Comparison of ENCODE assay signal across 8 mouse cellular contexts in genomic region chr5:3596399-3596766, GRCm38 (mm10). TPM values are rescaled to one million over a fixed set of nuclear protein-coding genes. Genes with fewer than 3 reads are reported as not detected.
A peak's percentile ranks its signal among the peaks of the same experiment; 100 is the strongest.
DNase-seq lines count a peak whose midpoint lies in the region; ATAC-seq and TF ChIP-seq lines count a peak whose summit lies in the region.

Gene Rbm48, minus strand, starts transcription at chr5:3596585.

- WGBS in lung, embryonic 15.5 days = under 1% methylated on average over 31 of the region's 31 CpGs
- WGBS in thymus, adult 2 months = under 1% methylated on average over 31 of the region's 31 CpGs

- peak within 1 kb of the TSS; percentile 86 for H3K4me3 ChIP-seq in lung, embryonic 15.5 days
- peak within 1 kb of the TSS; percentile 80 for H3K4me3 ChIP-seq in thymus, adult 2 months (ENCODE audit: control insufficient read depth, insufficient read depth, low read length)

- peaks cover 13% of the 10 kb centered on the region for H3K4me1 ChIP-seq in lung, embryonic 15.5 days
- peaks cover 4% of the 10 kb centered on the region for H3K4me1 ChIP-seq in thymus, adult 2 months (replicated peaks; ENCODE audit: control insufficient read depth, insufficient read depth, low read length)

- peak; percentile 86 for DNase-seq in Muller cell, postnatal 12 days (ENCODE audit: inconsistent ontology term)
- DNase-seq in cerebellum, adult 9-10 months = peak; percentile 85
- peak; percentile 50 for DNase-seq in layer of hippocampus, adult 9-10 months (ENCODE audit: low spot score)
- DNase-seq in ovary, adult 18-20 months (ENCODE audit: low spot score) = peak; percentile 65
- peak; percentile 83 for DNase-seq in thymus, adult 2 months

- no peak for TF ChIP-seq POLR2A in thymus, adult 2 months (IDR thresholded peaks at IDR 0.05; ENCODE audit: control insufficient read depth, extremely low read depth, insufficient read depth, low read length, poor library complexity)

- H3K9me3 ChIP-seq in lung, embryonic 15.5 days = no peaks in the 10 kb centered on the region

- peak within 1 kb of the TSS; percentile 74 for H3K27ac ChIP-seq in lung, embryonic 15.5 days
- H3K27ac ChIP-seq in thymus, adult 2 months (ENCODE audit: control insufficient read depth, insufficient read depth, low read length) = peak within 1 kb of the TSS; percentile 19; the same call in 1 of the 2 replicates

- H3K4me2 ChIP-seq in lung, embryonic 15.5 days = peak within 1 kb of the TSS; percentile 73

- peaks cover 14% of the 10 kb centered on the region for H3K36me3 ChIP-seq in lung, embryonic 15.5 days
- H3K36me3 ChIP-seq in thymus, adult 2 months (ENCODE audit: control insufficient read depth, insufficient read depth, low read length) = peaks cover under 1% of the 10 kb centered on the region; the same call in 1 of the 2 replicates

- ATAC-seq in frontal cortex, adult (ENCODE audit: low TSS enrichment) = peak; percentile 89
- ATAC-seq in hematopoietic stem cell, adult 5-6 weeks (replicated peaks in 1 of 2; ENCODE audit: insufficient read depth in 1 of 2, low FRiP score in 2 of 2, low TSS enrichment in 1 of 2, low read depth in 1 of 2, poor library complexity in 2 of 2, severe bottlenecking in 2 of 2) = peak; percentile 77 to 88
- peak; percentile 83 for ATAC-seq in lung, embryonic 15.5 days (ENCODE audit: borderline replicate concordance, extremely low read depth, low FRiP score, low TSS enrichment)

- H3K27me3 ChIP-seq in lung, embryonic 15.5 days = no peaks in the 10 kb centered on the region
- no peaks in the 10 kb centered on the region for H3K27me3 ChIP-seq in thymus, adult 2 months (ENCODE audit: control insufficient read depth, insufficient read depth, low read length)

- TF ChIP-seq CTCF in thymus, adult 2 months (IDR thresholded peaks at IDR 0.05; ENCODE audit: borderline replicate concordance, control insufficient read depth, extremely low read depth, insufficient read depth, low read length, poor library complexity) = peak; percentile 33; the same call in 1 of the 2 replicates

- H3K9ac ChIP-seq in lung, embryonic 15.5 days = peak within 1 kb of the TSS; percentile 68

RNA-seq across cellular contexts. Expression of gene Rbm48, which starts in this region (rescaled TPM):
- total RNA-seq in hematopoietic stem cell, adult 5-6 weeks (2017) = 35.8 and 43.6 TPM in 2 replicates
- polyA plus RNA-seq in lung, embryonic 15.5 days (2015; fragmentation: Nextera tagmentation; extraction: Ambion mirVana) = 12.4 and 13.9 TPM in 2 replicates
- 8.9 and 9.7 TPM in 2 replicates for polyA plus RNA-seq in thymus, adult 2 months (2012; rRNA removed)

Comparison
In these comparisons a context has a peak if more than half of its experiments do, and no peak if none do; other contexts are left out.
1. Peak in every context shown above with its lines: DNase-seq, ATAC-seq, H3K4me3 ChIP-seq and H3K27ac ChIP-seq.